Mouse (Mus musculus): ENCODE results near the gene Rab27a.

Rab27a gene

DNA sequence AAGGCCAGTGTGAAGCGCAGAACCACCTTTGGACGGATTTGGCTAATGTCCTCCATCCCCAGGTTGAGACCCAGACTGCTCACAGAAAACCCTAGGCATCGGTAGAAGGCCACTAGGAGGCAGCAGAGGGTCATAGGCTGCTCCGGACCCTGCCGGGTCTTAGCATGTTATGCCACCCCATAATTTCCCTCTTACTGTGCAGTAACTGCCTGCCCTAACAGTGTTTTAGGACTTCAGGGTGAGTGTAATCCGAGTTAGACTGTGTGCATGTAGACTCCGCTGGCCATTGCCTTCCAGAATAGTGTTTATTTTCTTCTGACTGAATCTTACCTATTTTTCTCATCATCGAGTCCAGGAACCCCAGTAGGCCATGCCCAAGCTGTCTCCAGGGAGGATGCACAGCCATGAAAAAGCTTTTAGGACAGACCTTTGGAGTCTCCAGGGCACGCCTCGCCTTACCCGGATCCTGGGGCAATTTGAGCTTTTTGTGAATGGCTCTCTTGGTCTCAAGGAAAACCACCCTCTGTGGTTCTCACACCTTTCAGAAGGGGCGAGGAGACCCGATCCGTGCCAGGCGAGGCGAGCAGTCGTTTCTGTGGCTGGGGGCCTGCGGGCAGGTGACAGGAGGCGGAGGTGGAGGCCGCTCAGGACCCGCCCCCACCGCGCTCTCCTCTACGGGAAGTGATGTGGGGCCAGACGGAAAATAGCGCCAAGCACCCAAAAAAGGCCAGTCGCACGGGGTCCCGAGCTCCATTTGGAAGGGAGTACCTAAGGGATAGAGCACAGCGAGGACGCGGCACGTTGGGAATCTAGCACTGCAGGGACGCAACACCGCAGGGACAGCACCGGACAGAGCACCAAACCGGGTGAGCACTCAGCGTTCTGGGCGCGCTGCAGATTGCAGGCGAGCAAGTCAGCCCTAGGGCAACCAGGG lies at the start of gene Rab27a:
Gene Rab27a, plus strand, starts transcription at position 709 of the 934 bp plus-strand sequence.
- DNase-seq = peak; percentile 84

DNA sequence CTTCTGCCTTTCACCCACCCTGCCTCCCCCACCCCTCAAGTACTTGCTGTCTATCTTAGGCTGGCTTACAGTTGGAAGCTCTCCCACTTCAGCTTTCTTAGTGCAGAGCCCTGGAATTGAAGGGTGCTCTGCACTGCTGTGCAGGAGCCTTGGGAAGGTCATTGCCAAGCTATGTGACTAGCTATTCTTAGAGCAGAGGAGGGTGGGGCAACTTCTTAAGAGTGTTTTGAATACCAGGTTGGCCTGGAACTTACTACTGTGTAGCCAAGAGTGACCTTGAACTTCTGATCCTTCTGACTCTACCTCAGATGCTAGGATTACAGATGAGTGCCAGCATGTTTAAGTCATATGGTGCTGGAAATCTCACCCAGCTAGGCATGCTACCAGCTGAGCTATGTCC lies 48.5 kb upstream of the Rab27a start:
- DNase-seq = no peak

DNA sequence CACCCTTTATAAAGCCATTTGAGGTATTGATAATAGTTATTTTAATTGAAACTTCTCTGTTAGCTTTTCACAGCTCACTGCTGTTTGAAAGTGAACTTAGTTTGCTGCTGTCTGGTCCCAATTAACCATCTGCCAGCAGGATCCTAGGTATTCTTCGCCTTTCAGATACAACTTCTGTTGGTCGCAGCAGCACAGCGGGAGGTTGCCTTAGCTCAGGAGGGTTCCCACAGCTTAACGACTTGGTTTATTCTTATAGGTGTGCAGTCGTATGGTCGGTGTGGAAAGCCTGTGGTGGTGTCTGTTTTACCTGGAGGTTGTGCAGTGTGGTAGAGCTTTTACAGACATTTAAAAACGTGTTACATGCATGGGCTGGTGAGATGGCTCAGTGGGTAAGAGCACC lies 47.8 kb upstream of the Rab27a start:
- DNase-seq = no peak

DNA sequence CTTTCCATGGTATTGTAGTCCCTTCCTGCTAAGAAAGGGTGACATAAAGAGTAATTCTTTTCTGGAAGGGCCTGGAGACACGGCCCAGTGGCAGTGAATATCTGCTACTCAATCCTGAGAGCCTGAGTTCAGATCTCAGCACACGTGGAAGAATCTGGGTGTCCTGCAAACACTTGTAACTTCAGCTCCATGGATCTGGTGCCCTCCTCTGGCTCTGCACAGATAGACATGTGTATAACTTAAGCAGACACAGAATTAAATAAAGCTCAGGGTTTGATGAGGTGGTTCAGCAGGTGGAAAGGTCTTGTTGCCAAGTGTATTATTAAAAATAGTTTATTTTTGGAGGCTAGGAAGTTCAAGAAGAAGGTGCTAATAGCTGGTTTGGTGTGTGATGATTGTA lies 44.2 kb upstream of the Rab27a start:
- no peak for DNase-seq

DNA sequence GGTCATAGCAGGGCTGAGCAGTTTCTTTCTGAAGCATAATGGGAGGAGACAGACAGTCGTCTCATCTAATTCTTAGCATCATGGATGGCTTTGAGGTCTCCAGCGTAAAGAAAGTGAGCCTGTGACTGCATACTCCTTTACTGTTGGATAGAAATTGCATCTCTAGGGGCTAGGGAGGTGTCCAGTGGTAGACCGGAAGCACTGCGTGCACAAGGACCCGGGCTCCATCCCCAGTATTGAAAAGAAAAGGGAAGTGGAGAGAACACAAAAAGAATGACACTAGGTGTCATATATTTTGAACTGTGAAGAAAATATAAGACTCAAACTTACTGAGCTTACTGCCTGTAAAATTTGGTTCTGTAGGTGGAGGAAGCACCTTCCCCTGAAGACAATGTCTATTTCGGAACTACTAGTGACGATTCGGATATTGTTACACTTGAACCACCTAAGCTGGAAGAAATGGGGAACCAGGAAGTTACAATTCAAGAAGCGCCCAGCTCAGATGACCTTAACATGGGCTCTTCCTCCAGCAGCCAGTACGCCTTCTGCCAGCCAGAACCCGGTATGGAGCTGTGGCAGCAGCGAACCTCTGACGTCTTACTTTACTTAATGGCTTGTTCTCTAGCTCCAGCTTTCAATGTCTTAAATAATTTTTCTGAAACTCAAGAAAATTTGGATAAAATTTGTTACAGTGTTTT lies 43.2 kb upstream of the Rab27a start:
- no peak for DNase-seq

DNA sequence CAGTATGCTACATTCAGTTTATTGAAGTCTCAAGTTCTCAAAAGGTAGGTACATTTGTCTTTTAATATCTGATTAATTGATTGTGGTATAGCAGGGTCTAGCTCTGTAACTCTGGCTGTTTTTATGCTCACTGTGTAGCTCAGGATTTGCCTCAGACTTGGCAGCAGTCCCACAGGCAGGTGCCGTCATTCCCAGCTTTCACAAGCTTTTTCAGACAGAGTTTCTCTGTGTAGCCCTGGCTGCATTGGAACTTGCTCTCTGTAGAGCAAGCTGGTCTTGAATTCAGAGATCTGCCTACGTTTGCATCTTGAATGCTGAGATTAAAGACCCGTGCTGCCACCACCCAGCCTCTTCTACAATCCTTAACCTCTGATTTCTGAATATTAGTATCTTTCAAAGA lies 42.5 kb upstream of the Rab27a start:
- DNase-seq = no peak

DNA sequence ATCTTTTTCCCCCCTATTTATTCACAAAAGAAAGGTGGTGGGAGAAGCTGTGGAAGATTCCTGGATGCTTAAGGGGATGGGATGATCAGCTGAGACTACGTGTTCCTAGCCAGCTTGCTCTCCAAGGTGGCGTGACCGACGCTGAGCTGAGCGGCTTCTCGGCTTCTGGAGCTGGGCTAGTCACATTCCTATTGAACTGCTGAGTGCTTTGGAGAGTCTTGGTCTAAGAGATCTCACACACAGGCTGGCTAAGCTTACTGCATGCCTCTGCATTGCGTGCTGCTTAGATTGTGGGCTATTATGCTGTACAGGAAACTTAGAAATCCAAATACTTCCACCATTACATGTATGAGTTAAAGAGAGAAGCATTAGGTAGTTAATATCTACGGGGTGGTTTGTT lies 40.6 kb upstream of the Rab27a start:
- DNase-seq = no peak

DNA sequence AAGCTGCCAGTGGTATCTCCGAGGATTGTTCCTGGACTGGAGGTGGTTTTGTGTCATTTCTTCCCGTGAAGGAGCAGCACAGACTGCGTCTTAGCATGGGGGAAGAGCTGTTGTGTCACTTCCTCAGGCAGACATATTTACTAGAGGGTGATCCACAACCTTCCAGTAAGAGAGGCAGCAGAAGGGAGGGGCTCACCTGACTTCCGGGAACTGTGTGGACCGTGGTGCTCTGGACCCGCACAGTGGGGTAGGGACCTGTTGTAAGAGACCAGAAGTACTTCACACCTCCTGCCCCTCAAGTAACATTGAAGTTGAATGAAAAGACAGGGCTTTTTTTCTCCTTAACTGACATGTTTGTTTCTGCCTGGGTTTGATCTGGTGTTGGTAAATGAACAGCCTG lies 39.5 kb upstream of the Rab27a start:
- no peak for DNase-seq

DNA sequence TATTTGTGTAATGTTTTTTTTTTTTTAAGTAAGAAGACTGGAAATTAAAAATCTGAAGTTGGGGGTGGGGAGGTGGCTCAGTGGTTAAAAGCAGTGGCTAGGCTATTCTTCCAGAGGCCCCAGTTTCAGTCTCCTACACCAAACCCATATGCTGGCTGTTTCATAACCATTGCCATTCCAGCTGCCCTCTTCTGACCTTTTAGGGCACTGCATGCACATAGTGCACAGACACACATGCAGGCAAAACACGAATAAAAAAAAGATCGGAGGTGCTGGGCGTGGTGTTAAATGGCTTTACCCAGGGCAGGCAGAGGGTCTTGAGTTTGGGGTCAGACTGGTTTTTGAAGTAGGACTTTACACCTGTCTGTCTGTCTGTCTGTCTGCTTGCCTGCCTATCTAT lies 38.5 kb upstream of the Rab27a start:
- peak; percentile 6 for DNase-seq

DNA sequence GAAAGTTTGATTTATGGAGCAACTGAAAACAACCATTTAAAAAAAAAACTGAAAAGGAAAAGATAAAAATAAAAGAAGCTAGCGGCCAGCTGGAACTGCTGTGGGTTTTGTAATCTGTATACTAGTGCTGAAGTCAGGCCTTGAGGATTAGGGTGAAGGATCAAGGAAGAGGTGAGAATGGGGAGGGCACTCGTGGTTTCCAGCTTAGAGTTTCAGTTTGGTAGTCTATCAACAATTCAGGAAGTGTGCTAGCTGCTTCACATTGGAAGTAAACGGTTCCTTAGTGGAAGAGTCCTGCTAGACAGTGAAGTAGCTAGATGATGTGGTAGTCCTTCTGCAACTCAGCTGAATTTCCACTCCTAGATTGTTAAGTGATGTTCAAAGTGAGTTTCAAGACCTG lies 36.3 kb upstream of the Rab27a start:
- DNase-seq = no peak

DNA sequence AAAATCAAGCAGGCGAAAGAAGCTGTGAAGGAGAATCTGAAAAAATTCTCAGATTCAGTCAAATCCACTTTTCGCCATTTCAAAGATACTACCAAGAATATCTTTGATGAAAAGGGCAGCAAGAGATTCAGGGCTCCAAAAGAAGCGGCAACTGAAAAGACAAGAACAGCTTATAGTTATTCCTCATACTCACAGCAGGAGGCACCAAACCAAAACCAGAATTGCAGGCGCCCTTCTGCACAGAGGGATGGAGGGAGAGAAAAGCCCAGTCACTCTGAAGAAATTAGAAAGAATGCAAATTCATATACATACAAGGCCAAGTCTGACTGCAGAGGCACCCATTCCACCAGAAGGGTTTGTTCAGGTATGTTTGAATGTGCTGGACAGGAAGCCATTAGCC lies 32.0 kb upstream of the Rab27a start:
- DNase-seq = no peak

DNA sequence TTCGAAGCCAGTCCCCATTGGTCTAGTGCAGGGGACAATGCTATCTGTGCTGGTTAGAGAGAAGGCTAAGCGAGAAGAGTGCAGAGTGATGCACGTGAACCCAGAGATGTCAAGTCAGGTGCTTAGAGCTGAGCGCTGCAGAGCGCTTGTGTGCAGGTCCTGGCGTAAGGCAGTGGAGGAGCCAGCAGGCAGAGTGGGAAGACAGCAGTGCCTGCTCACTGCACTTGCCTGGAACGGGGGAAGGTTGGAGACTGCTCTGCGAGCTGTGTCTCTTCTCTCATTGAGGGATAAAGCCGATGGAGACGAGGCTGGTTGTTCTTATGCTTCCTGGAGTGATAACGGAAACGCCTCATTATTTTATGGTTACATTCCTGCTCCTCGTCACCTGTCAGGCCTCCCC lies 29.9 kb upstream of the Rab27a start:
- no peak for DNase-seq

DNA sequence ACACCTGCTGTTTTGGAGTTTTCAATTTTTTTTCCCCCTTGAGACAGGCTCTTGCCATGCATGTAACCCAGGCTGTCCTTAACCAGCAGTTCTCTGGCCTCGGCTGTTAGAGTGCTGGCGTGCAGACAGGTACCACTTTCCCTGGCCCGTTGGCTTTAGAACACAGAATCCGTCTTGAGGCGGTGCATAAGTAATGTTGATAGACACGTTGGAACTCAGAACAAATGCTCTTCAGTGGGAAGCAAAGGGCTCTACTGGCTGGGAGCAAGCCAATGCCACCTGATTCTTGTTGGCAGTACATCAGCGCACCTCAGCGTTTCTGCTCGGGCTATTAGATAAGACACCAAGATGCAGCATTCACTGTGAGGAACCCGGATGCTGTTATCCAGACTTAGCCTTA lies 24.8 kb upstream of the Rab27a start:
- DNase-seq = no peak

DNA sequence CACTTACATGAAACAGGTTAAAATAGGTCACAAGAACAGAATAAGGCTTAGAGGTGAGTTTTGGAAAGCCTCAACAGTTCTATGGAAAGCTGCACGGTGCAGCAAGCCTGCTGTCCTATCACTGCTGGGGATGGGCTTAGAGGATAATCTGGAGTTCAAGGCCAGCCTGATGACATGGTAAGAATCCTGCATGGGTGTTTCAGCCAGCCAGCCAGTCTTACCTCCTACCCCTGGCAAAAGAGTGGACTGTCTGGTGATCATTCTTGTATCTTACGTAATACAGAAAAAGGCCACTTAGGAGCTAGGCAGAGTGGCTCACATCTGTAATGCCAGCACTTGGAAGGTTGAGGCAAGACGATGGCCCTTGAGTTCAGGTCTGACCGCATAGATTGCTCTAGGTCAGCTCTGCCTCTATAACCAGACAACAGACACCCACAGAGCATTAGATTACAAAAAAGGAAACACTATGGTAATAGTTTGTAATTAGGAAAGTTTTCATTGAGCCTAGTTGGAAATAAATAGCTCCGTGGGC lies 24.0 kb upstream of the Rab27a start:
- DNase-seq = no peak

DNA sequence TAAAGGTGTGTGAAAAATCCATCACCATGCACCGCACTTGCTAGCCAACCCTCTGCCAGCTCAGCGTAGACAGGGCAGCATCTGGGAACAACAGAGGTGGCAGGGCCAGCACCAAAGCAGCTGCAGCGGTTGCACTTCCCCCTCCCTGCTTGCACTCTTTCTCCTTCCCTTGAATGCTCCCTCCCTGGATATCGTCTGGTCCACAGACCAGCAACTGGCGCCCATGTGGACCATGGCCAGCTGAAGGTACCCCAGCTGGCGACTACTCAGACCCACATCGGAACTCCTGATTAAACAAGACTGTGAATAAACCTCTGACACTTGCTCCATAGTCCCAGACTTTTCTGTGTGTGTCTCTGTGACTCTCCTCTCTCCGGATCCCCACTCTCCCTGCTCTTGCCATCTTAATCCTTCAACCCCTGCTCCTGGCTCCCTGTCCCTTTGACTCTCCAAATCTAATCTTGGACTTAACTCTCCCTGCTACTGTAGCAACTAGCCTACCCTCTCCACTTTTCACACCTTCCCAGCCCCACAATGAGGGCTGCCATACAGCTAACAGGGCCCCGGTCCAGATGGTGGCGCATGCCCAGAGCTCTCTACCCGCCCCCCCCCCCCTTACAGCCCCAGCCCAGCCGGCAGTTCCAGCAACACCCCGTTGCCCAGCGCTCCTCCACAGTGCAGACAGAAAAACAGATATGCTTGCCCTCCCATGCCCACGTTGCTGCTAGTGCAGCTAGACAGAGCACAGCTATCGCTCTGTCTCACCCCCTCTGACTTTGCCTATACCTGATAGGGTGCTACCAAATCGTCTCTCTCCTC lies 18.6 kb upstream of the Rab27a start:
- peak; percentile 73 for DNase-seq

DNA sequence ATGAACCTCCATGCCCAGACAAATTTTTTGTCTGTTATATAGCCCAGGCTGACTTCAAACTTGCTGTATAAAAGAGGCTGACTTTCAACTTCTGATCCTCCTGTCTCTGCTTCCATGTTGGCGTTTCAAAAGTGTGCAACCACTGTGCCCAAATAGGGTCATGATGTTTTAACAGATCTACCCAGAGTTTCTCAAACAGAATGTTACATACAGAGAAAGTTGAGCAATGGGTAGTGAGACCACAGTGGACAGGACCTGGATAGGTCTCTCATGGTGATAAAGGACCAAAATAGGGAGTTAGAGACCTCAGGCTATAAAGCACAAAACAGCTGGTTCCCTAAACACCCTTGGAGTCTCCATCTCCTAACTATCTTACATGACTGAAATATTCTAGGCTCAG lies 14.2 kb upstream of the Rab27a start:
- DNase-seq = no peak

DNA sequence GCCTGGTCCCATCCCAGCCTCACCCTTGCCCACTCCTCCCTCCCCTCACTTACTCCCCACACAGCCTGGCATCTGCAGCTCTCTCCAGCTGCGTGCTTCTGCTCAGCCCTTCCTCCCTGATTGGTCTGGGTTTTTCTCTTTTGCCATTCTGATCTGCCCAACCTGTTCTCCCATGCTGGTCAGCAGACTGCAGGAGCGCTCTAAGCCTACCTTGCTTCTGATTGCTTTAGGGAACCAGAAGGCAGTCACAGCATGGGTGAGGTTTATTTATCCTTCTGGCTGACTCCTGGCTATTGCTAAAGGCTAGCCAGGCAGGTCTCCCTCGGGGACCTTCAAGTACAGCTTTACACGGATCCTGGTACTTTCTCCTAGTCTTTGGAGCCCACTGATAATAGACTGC lies 13.2 kb upstream of the Rab27a start:
- DNase-seq = no peak

DNA sequence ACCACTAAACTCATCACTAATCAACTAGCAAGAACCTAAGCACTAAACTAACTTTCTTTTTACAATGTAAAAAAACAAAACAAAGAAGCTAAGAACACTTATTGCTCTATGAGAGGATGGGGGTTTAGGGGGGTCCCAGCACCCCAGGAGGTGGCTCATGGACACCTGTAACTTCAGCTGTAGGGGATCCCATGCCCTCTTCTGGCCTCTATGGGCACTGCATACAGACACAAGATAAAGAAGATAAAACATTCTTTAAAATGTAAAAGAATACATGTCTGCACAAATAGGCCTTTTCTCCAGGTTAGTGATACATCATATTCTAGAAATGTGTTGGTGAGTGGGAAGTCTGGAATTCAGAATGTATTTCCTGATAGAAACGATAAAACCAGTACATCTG lies 11.2 kb upstream of the Rab27a start:
- no peak for DNase-seq

DNA sequence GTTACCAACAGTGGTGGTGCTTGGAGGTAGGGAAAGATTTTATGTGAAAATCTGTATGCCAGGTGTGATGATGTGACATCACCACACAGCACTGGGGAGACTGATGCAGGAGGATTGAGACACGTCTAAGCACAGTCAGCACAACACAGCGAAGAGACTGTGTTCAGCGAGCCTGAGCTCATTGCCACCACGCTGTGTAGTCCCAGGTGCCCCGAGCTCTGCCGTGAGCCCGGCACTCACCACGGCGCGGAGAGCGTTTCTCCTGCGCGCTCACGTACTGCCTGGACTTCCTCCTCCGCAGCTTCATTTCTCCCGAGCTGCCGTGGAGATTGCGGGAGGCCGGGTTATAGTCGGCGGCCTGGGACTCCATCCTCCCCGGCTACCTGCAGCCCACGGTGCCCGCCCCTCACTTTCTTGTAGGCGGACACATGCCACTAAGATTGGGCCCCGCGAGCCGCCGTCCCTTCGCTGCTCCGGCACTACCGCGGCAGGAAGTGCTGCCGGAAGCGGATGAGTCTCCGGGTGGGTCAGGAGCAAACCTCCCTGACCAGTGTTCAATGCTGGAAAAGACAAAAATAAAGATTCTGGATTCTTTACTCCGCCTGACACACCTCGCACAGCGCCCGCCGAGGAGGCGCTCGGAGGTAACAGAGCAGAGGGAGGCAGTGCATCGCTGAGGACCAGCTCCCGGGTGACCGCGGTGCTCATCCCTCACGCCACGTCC lies 5.3 kb upstream of the Rab27a start:
- DNase-seq = peak; percentile 95

DNA sequence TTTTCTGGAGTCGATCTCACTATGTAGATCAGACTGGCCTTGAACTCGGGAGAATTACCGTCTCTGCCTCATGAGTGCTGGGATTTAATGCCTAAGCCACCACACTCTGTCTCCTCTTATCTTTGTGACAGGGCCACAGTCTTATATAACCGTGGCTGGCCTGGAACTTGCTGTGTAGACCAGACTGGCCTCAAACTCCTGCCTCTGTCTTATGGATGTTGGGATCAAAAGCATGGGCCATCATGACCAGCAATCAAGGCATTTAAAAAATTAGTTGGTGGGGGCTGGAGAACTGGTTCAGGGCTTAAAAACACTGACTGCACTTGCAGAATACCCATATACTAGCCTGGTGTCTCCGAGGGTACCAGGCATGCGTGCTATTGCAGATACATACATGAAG lies 4.6 kb upstream of the Rab27a start, which contains the start of gene Pigb:
Gene Pigb, minus strand, starts transcription at position 299 of the 400 bp plus-strand sequence.
- DNase-seq = no peak

DNA sequence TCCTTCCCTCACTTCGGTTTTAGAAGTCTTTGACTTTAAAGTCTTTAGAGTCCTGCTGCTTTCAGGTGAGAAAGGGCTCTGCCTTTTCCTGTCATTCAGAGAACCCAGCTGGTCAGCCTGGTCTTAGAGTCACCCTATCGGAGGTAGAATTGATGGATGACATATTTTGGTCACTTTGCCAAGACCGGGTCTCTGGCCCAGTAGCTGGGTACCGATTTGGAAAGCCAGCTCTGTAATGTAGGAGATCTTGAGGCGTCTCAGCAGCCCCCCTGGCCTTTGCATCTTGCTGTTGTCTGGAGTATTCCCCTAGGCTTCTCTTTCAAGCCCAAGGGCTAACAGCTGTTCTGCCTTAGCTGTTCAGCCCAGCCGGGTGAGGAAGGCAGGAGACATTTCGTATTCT lies 550 bp downstream of the Rab27a start:
- DNase-seq = peak; percentile 18

DNA sequence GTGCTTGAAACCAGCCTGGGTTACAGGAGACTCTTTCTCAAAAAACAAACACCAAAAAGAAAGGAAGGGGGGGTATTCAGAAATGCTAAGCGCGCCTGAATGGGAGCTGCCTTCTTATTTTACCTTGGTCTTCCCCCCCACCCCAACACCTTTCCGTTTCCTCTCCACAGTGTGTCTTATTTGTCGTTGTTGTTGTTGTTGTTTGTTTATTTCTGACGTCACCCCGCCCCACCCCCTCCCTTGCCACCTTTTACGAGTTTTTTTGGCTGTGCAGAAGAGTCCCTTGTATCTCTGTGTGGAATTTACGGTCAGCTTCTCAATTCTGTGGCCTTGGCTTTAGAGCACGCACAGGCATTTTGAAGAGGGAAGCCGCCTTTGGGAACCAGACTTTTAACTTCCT lies 1.1 kb downstream of the Rab27a start:
- DNase-seq = no peak
